In genomic region chr2:118259746-118260145, GRCm38 (mm10) we compare ENCODE assay signal across 24 mouse cellular contexts. TPM values are rescaled to one million over a fixed set of nuclear protein-coding genes. Genes with fewer than 3 reads are reported as not detected.
A peak's percentile ranks its signal among the peaks of the same experiment; 100 is the strongest.
DNase-seq lines count a peak whose midpoint lies in the region; ATAC-seq and TF ChIP-seq lines count a peak whose summit lies in the region.
"Had no signal": no experiment of that assay in that cellular context is flagged by ENCODE, and none has a peak within 500 bp of the region (broad histone marks: within the 10 kb centered on the region; RNA-seq: fewer than 3 reads in every experiment).

No protein-coding gene starts in this region.

- no peak for TF ChIP-seq POLR2A in cerebellum, adult 2 months (IDR thresholded peaks at IDR 0.05; ENCODE audit: borderline replicate concordance, insufficient read depth, low read length)

- 87% methylated on average over 5 of the region's 5 CpGs for whole genome bisulfite sequencing in midbrain, embryonic 11.5 days
- 89% methylated on average over 5 of the region's 5 CpGs for WGBS in midbrain, embryonic 16.5 days
- 85% methylated on average over 5 of the region's 5 CpGs for WGBS in cerebellum, adult 2 months

- H3K4me1 ChIP-seq in midbrain, embryonic 11.5 days (ENCODE audit: control insufficient read depth, insufficient read depth, low read length) = no peaks in the 10 kb centered on the region
- no peaks in the 10 kb centered on the region for H3K4me1 ChIP-seq in midbrain, embryonic 16.5 days (ENCODE audit: control insufficient read depth, insufficient read depth, low read length)
- no peaks in the 10 kb centered on the region for H3K4me1 ChIP-seq in cerebellum, adult 2 months (ENCODE audit: control insufficient read depth, insufficient read depth, low read length)
- H3K4me1 ChIP-seq: embryonic facial prominence, embryonic 12.5 days had no signal

- H3K36me3 ChIP-seq in midbrain, embryonic 11.5 days (ENCODE audit: control insufficient read depth, insufficient read depth, low read length) = no peaks in the 10 kb centered on the region
- no peaks in the 10 kb centered on the region for H3K36me3 ChIP-seq in midbrain, embryonic 16.5 days (ENCODE audit: control insufficient read depth, insufficient read depth, low read length)
- H3K36me3 ChIP-seq: embryonic facial prominence, embryonic 12.5 days; forebrain, embryonic 15.5 days; G1E; heart, embryonic 10.5 days; hindbrain, embryonic 13.5 days had no signal

- ATAC-seq in midbrain, embryonic 11.5 days (ENCODE audit: low FRiP score) = no peak
- ATAC-seq in midbrain, embryonic 16.5 days = no peak
- peak; percentile 38; the same call in 1 of the 2 replicates for ATAC-seq in granulocyte monocyte progenitor cell, adult 5-6 weeks (replicated peaks; ENCODE audit: poor library complexity, severe bottlenecking)
- peak; percentile 25; the same call in 1 of the 2 replicates for ATAC-seq in neutrophil, adult 5-6 weeks (ENCODE audit: extremely low read depth, insufficient number of reproducible peaks, low FRiP score, poor library complexity, severe bottlenecking)
- ATAC-seq: forebrain, embryonic 15.5 days; hindbrain, postnatal 0 days; Patski had no signal

- H3K9ac ChIP-seq in midbrain, embryonic 11.5 days (ENCODE audit: low read length) = no peak overlapping the region
- no peak overlapping the region for H3K9ac ChIP-seq in midbrain, embryonic 16.5 days (ENCODE audit: low read depth, low read length)
- H3K9ac ChIP-seq: embryonic facial prominence, embryonic 12.5 days; forebrain, embryonic 15.5 days; hindbrain, embryonic 13.5 days had no signal

- no peak overlapping the region for H3K27ac ChIP-seq in midbrain, embryonic 11.5 days (ENCODE audit: low read depth, low read length)
- H3K27ac ChIP-seq in midbrain, embryonic 16.5 days (ENCODE audit: low read length) = no peak overlapping the region
- no peak overlapping the region for H3K27ac ChIP-seq in cerebellum, adult 2 months (ENCODE audit: insufficient read depth, low read length)
- H3K27ac ChIP-seq: embryonic facial prominence, embryonic 12.5 days; forebrain, embryonic 15.5 days; heart, embryonic 10.5 days; hindbrain, embryonic 13.5 days; hindbrain, postnatal 0 days had no signal

- H3K4me3 ChIP-seq in midbrain, embryonic 11.5 days (ENCODE audit: low read depth, low read length) = no peak overlapping the region
- H3K4me3 ChIP-seq in midbrain, embryonic 16.5 days (ENCODE audit: low read depth, low read length) = no peak overlapping the region
- no peak overlapping the region for H3K4me3 ChIP-seq in cerebellum, adult 2 months (replicated peaks; ENCODE audit: insufficient read depth, low read depth, low read length)
- H3K4me3 ChIP-seq: embryonic facial prominence, embryonic 12.5 days; forebrain, embryonic 15.5 days; heart, embryonic 10.5 days; hindbrain, embryonic 13.5 days had no signal

- DNase-seq in midbrain, embryonic 11.5 days (ENCODE audit: low spot score, missing footprints) = peak; percentile 62
- peak; percentile 41 for DNase-seq in B cell, adult 2 months
- DNase-seq in layer of hippocampus, postnatal 10 days (ENCODE audit: low spot score in 2 of 2) = no peak
- DNase-seq in layer of hippocampus, adult 18-20 months (ENCODE audit: low spot score in 2 of 2) = no peak
- no peak for DNase-seq in cerebellum, adult 2 months
- DNase-seq: adrenal gland, adult 2 months; adrenal gland, postnatal 25 days; cerebellum, adult 8-10 months; cerebellum, postnatal 14 days; gastrocnemius, postnatal 36 days; heart, adult 18-20 months; heart, postnatal 10 days; heart, postnatal 4 days had no signal

- no peaks in the 10 kb centered on the region for H3K27me3 ChIP-seq in midbrain, embryonic 11.5 days (ENCODE audit: control insufficient read depth, insufficient read depth, low read length)
- H3K27me3 ChIP-seq in midbrain, embryonic 16.5 days (ENCODE audit: control insufficient read depth, insufficient read depth, low read depth, low read length) = no peaks in the 10 kb centered on the region; the same call in 1 of the 2 replicates
- no peaks in the 10 kb centered on the region; the same call in 1 of the 2 replicates for H3K27me3 ChIP-seq in cerebellum, adult 2 months (ENCODE audit: control insufficient read depth, insufficient read depth, low read length)
- H3K27me3 ChIP-seq: embryonic facial prominence, embryonic 12.5 days; forebrain, embryonic 15.5 days had no signal

- H3K4me2 ChIP-seq in midbrain, embryonic 11.5 days = no peak overlapping the region
- H3K4me2 ChIP-seq in midbrain, embryonic 16.5 days (ENCODE audit: low read length) = no peak overlapping the region
- H3K4me2 ChIP-seq: embryonic facial prominence, embryonic 12.5 days; forebrain, embryonic 15.5 days; hindbrain, embryonic 13.5 days had no signal

- no peak for TF ChIP-seq CTCF in cerebellum, adult 2 months (IDR thresholded peaks at IDR 0.05; ENCODE audit: borderline replicate concordance, insufficient read depth, low read depth, low read length)

- H3K9me3 ChIP-seq in midbrain, embryonic 11.5 days (ENCODE audit: control insufficient read depth, low read length) = no peaks in the 10 kb centered on the region
- no peaks in the 10 kb centered on the region for H3K9me3 ChIP-seq in midbrain, embryonic 16.5 days (replicated peaks; ENCODE audit: control insufficient read depth, low read length, poor library complexity, severe bottlenecking)
- H3K9me3 ChIP-seq: embryonic facial prominence, embryonic 12.5 days; forebrain, embryonic 15.5 days; G1E; heart, embryonic 10.5 days; hindbrain, embryonic 13.5 days had no signal

RNA-seq across cellular contexts. Expression of gene Fsip1, which starts 3.0 kb away (rescaled TPM):
- polyA plus RNA-seq in midbrain, embryonic 11.5 days (2014; fragmentation: Nextera tagmentation; extraction: Ambion mirVana) = 2.3 and 2.8 TPM in 2 replicates
- polyA plus RNA-seq in midbrain, embryonic 16.5 days (2015; fragmentation: Nextera tagmentation; extraction: Ambion mirVana) = 2.6 and 3.6 TPM in 2 replicates
- total RNA-seq in granulocyte monocyte progenitor cell, adult 5-6 weeks (2014; fragmentation: Nextera tagmentation) = not detected in 2 replicates
- total RNA-seq in granulocyte monocyte progenitor cell, adult 5-6 weeks (2017) = not detected in 2 replicates
- 3.1 and 3.9 TPM in 2 replicates for total RNA-seq in neutrophil, adult 5-6 weeks (2017)
- total RNA-seq in layer of hippocampus, postnatal 10 days (2021) = 1 to 10 TPM; 2.1 to 2.8 TPM
- total RNA-seq in layer of hippocampus, adult 18-20 months (2021) = 1 to 10 TPM in 1 of 2 experiments, under 1 TPM in 1; 0.68 to 1.2 TPM
- 0.36 and 0.38 TPM in 2 replicates for polyA plus RNA-seq in cerebellum, adult 2 months (2012; rRNA removed)
- total RNA-seq: gastrocnemius, adult 8-10 months; gastrocnemius, postnatal 36 days; heart, adult 18-20 months; heart, postnatal 10 days had no signal
- polyA plus RNA-seq: adrenal gland, adult 2 months; G1E had no signal

Comparison
In these comparisons a context has a peak if more than half of its experiments do, and no peak if none do; other contexts are left out.
1. ATAC-seq: peak in granulocyte monocyte progenitor cell, adult 5-6 weeks (single experiment) and neutrophil, adult 5-6 weeks (single experiment); none in midbrain, embryonic 11.5 days (single experiment) and midbrain, embryonic 16.5 days (single experiment).
2. DNase-seq: peak in midbrain, embryonic 11.5 days (single experiment) and B cell, adult 2 months (2 of 2); none in layer of hippocampus, postnatal 10 days (0 of 2), layer of hippocampus, adult 18-20 months (0 of 2) and cerebellum, adult 2 months (0 of 2).